Mouse (Mus musculus) liver, embryonic 16.5 days (tissue): ENCODE results near the gene Aplf. TPM values are rescaled to one million over a fixed set of nuclear protein-coding genes. Genes with fewer than 3 reads are reported as not detected.
A peak's percentile ranks its signal among the peaks of the same experiment; 100 is the strongest.

Experiments used
- ATAC-seq: fragments of 200-750 bp; cut with Nextera tagmentation; 2 replicates; pipeline ENCODE4 v1.8.0; 2017; ENCODE audit warnings: low read depth, mild to moderate bottlenecking, moderate number of reproducible peaks, moderate library complexity
- H3K27ac ChIP-seq: fragments of 300-500 bp; sonication (generic); 2 replicates; pipeline ENCODE4 v1.5.1; 2014; ENCODE audit warnings: mild to moderate bottlenecking, low read length
- H3K27me3 ChIP-seq: fragments of 300-500 bp; sonication (generic); 2 replicates; pipeline ENCODE4 v1.6.1; 2014; ENCODE audit warnings: low read depth, low read length, mixed read lengths; ENCODE audit not compliant: control insufficient read depth, insufficient read depth
- H3K36me3 ChIP-seq: fragments of 300-500 bp; sonication (generic); 2 replicates; pipeline ENCODE4 v1.6.1; 2014; ENCODE audit warnings: mild to moderate bottlenecking; ENCODE audit not compliant: control insufficient read depth, insufficient read depth
- H3K4me1 ChIP-seq: fragments of 300-500 bp; sonication (generic); 2 replicates; pipeline ENCODE4 v1.6.1; 2014; ENCODE audit warnings: low read depth, low read length, mixed read lengths; ENCODE audit not compliant: control insufficient read depth
- H3K4me2 ChIP-seq: fragments of 300-500 bp; sonication (generic); 2 replicates; pipeline ENCODE4 v1.6.1; 2014; ENCODE audit warnings: low read depth, low read length, mixed read lengths
- H3K4me3 ChIP-seq: fragments of 300-500 bp; sonication (generic); 2 replicates; pipeline ENCODE4 v1.5.1; 2014; ENCODE audit warnings: low read depth, mild to moderate bottlenecking, low read length
- H3K9ac ChIP-seq: fragments of 300-500 bp; sonication (generic); 2 replicates; pipeline ENCODE4 v1.6.1; 2014; ENCODE audit warnings: low read depth, low read length
- H3K9me3 ChIP-seq: fragments of 300-500 bp; sonication (generic); replicated peaks from 2 replicates; pipeline ENCODE4 v1.6.1; 2016; ENCODE audit warnings: low read length; ENCODE audit not compliant: control insufficient read depth
- WGBS: fragments of 180-500 bp; shearing (Covaris S2); extraction: QIAGEN DNeasy Blood & Tissue Kit; methylation state at CpG from one replicate; pipeline ENCODE4 v1.1.7; 2014; ENCODE audit not compliant: insufficient replicate concordance; 5-methylcytosine and 5-hydroxymethylcytosine counted together
- polyA plus RNA-seq: library from polyadenylated mRNA; unstranded; fragments of >200 nt; fragmentation: Nextera tagmentation; extraction: Ambion mirVana; gene quantifications from 2 replicates; pipeline ENCODE4 v1.2.1, GENCODE M21; 2015

Gene Aplf
- polyA plus RNA-seq, 1 experiment from 2014 or later = 13.9 TPM

DNA sequence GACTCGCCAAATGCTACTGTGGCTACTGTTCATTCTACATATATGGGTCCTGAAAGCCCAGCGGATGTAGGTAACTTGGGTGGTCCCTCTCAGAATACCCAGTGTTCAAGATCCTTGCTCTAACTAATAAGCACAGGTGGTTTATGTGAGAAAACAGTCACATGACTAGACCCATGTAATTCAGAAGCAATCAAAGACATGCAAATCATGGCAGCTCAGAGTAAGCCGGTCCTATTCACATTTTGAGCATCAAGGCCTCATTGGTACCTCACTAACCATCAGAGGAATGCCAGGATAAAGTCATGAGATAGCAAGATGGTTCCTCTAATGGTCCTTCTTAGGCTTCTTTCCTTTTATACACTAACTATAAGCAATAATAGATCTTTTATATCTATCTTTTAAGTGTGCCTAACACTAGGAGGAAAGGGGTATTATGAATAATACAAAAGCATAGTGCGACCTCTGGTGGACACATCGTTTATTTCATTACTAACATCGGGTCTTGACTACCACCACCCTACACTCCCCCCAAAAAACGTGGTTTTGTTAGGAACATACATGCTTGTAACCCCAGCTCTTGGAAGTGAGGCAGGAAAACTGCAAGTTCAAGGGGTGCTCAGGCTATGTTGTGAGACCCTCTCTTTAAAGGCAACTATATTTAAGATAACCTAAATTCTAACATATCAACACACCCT, 2.0 kb downstream of the Aplf start:
- no peak for ATAC-seq

DNA sequence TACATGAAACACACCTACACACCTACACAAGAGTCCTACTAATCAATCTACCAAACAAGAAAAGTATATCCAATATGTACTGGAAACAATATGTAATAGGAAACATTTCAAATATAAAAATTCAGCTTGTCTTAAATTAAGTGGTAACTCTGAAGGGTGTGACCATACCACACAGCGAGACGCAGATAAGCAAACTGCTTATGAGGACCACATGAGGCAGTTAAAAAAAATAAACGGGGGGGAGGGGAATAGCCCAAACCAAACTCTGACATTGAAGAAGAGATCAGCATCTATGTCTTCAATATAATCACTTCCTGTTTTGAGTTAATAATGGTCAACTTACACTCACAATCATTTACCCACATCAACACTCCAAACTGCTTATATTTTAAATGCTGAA, 3.3 kb downstream of the Aplf start:
- Histone ChIP-seq H3K27me3 (no peaks in the 10 kb centered on the region), H3K9ac (peak overlapping the region; percentile 44; the same call in 1 of the 2 replicates), H3K27ac (peak overlapping the region; percentile 83), H3K4me3 (no peak overlapping the region), H3K36me3 (peaks cover 4% of the 10 kb centered on the region), H3K4me1 (peaks cover 29% of the 10 kb centered on the region), H3K9me3 (no peaks in the 10 kb centered on the region), H3K4me2 (peak overlapping the region; percentile 56)
- ATAC-seq = 0 out of 2 replicates have a peak, but pooled peaks have one; percentile 17
- 24% methylated on average over 3 of the region's 3 CpGs for WGBS

More for the DNA sequence above, 2.0 kb downstream of the Aplf start:
- 35% methylated on average over 7 of the region's 7 CpGs for WGBS
- H3K4me1 ChIP-seq = peaks cover 29% of the 10 kb centered on the region
- H3K9me3 ChIP-seq = no peaks in the 10 kb centered on the region
- H3K36me3 ChIP-seq = peaks cover 3% of the 10 kb centered on the region
- peak overlapping the region; percentile 88 for H3K4me3 ChIP-seq
- H3K4me2 ChIP-seq = peak overlapping the region; percentile 70
- H3K27ac ChIP-seq = peak overlapping the region; percentile 80
- H3K27me3 ChIP-seq = no peaks in the 10 kb centered on the region
- H3K9ac ChIP-seq = peak overlapping the region; percentile 47

DNA sequence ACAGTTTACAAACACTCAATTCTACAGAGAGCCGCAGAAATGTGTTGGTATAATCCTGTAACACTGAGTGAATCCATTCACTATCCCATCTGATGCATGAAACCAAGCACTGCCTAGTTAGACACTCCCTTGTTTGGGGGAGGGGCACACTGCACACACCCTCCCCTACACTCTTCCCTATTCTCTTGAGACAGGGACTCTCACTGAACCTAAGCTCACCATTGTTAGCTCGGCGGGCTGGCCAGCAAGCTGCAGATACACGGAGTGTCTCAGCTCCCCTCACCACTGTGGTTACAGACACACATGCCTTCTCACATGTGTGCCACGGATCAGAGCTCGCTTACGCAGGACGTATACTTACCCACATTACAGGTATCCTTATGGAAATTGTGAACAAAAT, 4.2 kb downstream of the Aplf start:
- peak overlapping the region; percentile 20 for H3K4me3 ChIP-seq
- H3K27me3 ChIP-seq = no peaks in the 10 kb centered on the region
- H3K27ac ChIP-seq = peak overlapping the region; percentile 83
- H3K9me3 ChIP-seq = no peaks in the 10 kb centered on the region
- ATAC-seq = no peak
- H3K36me3 ChIP-seq = peaks cover 6% of the 10 kb centered on the region
- WGBS = 62% methylated on average over 8 of the region's 8 CpGs
- H3K4me2 ChIP-seq = peak overlapping the region; percentile 56
- H3K4me1 ChIP-seq = peaks cover 33% of the 10 kb centered on the region
- H3K9ac ChIP-seq = peak overlapping the region; percentile 44; the same call in 1 of the 2 replicates

- Histone ChIP-seq H3K4me3 (no peak overlapping the region), H3K9ac (no peak overlapping the region), H3K27ac (no peak overlapping the region), H3K27me3 (no peaks in the 10 kb centered on the region), H3K4me2 (no peak overlapping the region), H3K36me3 (peaks cover 6% of the 10 kb centered on the region), H3K9me3 (no peaks in the 10 kb centered on the region), H3K4me1 (peaks cover 30% of the 10 kb centered on the region)
- WGBS = 81% methylated on average over 9 of the region's 9 CpGs
- no peak for ATAC-seq
These were observed 8.5 kb downstream of the Aplf start for GRCm38 (mm10) chr6:87663445-87663844.

- peaks cover 22% of the 10 kb centered on the region for H3K4me1 ChIP-seq
- H3K4me2 ChIP-seq = peak overlapping the region; percentile 34
- H3K9ac ChIP-seq = no peak overlapping the region
- H3K27ac ChIP-seq = peak overlapping the region; percentile 71
- 29% methylated on average over 6 of the region's 6 CpGs for WGBS
- H3K27me3 ChIP-seq = no peaks in the 10 kb centered on the region
- H3K9me3 ChIP-seq = no peaks in the 10 kb centered on the region
- peak; percentile 89 for ATAC-seq
- H3K4me3 ChIP-seq = no peak overlapping the region
- peaks cover 8% of the 10 kb centered on the region for H3K36me3 ChIP-seq
These were observed 9.8 kb downstream of the Aplf start for GRCm38 (mm10) chr6:87662197-87662596.

DNA sequence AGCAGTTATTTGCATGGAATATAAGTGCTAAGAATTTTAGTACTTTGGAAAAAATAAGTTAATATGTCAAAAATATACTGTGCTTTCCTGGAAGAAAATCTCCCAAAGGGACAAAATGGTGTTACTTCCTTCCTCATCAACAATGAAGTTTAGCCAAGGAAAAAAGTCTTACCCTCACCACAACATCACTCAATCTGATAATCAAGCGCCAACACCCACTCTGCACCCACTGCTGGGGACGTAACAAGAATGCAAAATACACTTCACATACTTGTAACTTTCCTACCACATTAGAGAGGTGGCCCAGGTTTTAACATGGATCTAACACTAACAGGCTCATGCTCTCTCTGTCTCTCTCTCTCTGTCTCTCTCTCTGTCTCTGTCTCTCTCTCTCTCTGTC, 10.3 kb downstream of the Aplf start:
- Histone ChIP-seq H3K9ac (no peak overlapping the region), H3K4me2 (peak overlapping the region; percentile 34), H3K36me3 (peaks cover 10% of the 10 kb centered on the region), H3K9me3 (no peaks in the 10 kb centered on the region), H3K27me3 (no peaks in the 10 kb centered on the region), H3K4me3 (no peak overlapping the region), H3K4me1 (peaks cover 22% of the 10 kb centered on the region), H3K27ac (peak overlapping the region; percentile 71)
- WGBS = 27% methylated on average over 2 of the region's 2 CpGs
- peak; percentile 58 for ATAC-seq

DNA sequence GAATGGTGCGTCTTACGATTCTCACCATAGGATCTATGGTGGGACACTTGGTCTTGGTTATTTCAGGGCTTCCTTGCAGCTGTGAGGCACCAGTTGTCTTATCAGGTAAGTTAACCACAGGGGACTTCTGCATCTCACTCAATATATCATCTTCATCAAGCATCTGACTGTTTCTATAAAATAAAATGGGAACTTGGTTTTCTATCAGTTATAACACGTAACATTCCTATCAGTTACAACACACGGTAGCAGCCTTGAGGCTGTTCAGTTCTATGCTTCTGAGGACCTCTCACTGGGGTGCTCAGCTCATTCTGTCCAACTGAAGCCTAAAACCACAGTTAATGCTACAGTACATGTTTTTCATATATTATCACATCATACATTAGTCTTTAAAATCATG, 13.2 kb downstream of the Aplf start:
- Histone ChIP-seq H3K4me1 (peaks cover 22% of the 10 kb centered on the region), H3K4me2 (no peak overlapping the region), H3K4me3 (no peak overlapping the region), H3K27ac (peak overlapping the region; percentile 22), H3K36me3 (peaks cover 9% of the 10 kb centered on the region), H3K9ac (no peak overlapping the region), H3K9me3 (no peaks in the 10 kb centered on the region), H3K27me3 (no peaks in the 10 kb centered on the region)
- peak; percentile 66 for ATAC-seq
- 29% methylated on average over 4 of the region's 4 CpGs for WGBS

GRCm38 (mm10) chr6:87653904-87654638, 17.9 kb downstream of the Aplf start:
- H3K9ac ChIP-seq = no peak overlapping the region
- no peak for ATAC-seq
- no peak overlapping the region for H3K27ac ChIP-seq
- H3K36me3 ChIP-seq = peaks cover 14% of the 10 kb centered on the region
- H3K4me3 ChIP-seq = no peak overlapping the region
- no peaks in the 10 kb centered on the region for H3K27me3 ChIP-seq
- 43% methylated on average over 8 of the region's 8 CpGs for WGBS
- H3K4me2 ChIP-seq = no peak overlapping the region
- no peaks in the 10 kb centered on the region for H3K9me3 ChIP-seq
- peaks cover 8% of the 10 kb centered on the region for H3K4me1 ChIP-seq

GRCm38 (mm10) chr6:87653478-87653877, 18.5 kb downstream of the Aplf start:
- H3K27ac ChIP-seq = no peak overlapping the region
- H3K9ac ChIP-seq = no peak overlapping the region
- H3K36me3 ChIP-seq = peaks cover 16% of the 10 kb centered on the region
- H3K27me3 ChIP-seq = no peaks in the 10 kb centered on the region
- no peak for ATAC-seq
- H3K4me1 ChIP-seq = peaks cover 2% of the 10 kb centered on the region
- H3K4me3 ChIP-seq = no peak overlapping the region
- no peaks in the 10 kb centered on the region for H3K9me3 ChIP-seq
- WGBS = 79% methylated on average over 3 of the region's 3 CpGs
- H3K4me2 ChIP-seq = no peak overlapping the region
